Mouse (Mus musculus) retina, adult 2 months (tissue): ENCODE results near the gene Gm47996.

Source experiments
- DNase-seq: peaks from one replicate; pipeline ENCODE4 v3.0.0-alpha.2; 2012; ENCODE audit warnings: low read depth, low spot score

The Gm47996 gene

DNA sequence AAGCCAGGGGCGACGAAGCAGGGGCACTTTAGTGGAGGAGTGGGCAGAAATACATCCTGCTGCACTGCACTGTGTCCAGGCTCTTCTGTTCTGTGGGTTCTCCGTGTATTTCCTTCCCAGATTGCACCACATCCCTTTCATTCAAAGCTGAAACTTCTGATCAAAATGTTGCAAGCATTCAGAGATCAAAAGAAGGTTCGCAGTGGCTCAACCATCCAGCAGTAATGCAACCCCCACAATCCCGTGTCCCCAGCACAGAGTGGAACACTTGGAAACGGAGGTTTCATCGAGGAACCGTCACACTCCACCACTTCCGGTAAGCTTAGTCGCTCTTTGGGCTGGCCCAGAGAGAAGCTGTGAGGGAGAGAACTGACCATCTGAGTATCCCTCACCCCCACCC lies 35.2 kb downstream of the Gm47996 start:
- no peak for DNase-seq

GRCm38 (mm10) chr1:151245846-151246245 lies 35.9 kb downstream of the Gm47996 start:
- DNase-seq = no peak

- DNase-seq = no peak
These were observed 40.2 kb downstream of the Gm47996 start for GRCm38 (mm10) chr1:151250109-151250508.

DNA sequence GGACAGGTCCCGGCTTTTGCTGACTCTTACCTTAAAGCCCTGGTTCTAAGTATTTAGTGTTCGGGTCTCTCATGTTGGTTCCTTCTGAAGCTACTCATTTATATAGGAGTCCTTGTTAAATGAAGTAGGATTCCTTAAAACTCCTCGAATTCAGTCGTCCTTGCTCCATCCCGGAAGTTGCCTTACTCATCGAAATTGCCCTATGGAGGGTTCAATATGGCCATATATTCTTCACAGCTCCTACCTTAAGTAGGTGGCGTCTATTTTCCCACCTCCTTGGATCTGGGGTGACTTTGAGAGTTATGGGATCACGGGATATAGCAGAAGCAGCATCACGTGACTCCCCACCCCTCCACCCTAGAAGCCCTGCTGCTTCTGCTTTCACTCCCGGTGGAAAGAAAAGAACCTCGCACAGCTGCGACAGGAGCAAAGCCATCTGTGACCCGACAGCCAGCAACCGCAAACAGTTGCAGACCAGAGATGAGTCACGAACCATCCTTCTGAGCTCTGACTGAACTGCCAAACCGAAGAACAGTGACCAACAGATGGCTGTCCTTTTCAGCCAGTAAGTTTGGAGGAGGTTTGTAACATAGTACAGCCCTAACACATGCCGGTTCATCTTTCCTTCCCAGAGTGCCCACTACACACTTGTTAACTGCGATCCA lies 40.7 kb downstream of the Gm47996 start:
- DNase-seq = no peak

DNA sequence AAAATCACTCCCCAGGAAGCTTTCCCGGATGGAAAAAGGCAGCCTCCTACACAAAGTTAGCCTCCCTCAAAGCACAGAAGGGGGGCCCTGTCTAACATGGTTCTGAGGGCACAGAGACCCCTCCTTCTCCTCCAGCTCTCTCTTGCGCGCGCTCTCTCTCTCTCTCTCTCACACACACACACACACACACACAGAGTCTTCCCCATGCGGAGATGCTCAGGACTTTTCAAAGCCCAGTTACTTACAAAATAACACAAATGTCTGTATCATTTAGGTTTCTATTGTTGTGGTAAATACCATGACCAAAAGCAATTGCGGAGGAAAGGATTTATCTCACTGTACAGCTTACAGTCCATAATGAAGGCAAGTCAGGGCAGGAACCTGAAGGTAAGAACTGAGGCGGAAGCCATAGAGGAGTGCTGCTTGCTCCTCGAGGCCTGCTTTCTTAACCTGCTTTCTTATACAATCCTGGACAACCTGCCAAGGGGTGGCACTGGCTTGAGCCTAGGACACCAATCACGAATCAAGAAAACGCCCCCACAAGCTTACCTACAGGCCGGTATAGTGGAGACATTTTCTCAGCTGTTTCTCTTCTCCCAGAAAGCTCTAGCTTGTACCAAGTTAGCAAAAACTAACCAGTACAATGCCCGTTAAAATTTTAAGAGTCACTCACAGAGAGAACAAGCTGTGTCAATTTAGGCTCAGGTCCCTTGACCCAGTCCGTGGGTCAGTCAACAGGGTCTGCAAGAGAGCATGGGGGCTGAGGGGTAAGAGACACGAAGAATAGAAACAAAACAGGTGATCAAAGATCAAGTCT lies 41.5 kb downstream of the Gm47996 start:
- no peak for DNase-seq

GRCm38 (mm10) chr1:151255422-151255821 lies 45.5 kb downstream of the Gm47996 start:
- no peak for DNase-seq

DNA sequence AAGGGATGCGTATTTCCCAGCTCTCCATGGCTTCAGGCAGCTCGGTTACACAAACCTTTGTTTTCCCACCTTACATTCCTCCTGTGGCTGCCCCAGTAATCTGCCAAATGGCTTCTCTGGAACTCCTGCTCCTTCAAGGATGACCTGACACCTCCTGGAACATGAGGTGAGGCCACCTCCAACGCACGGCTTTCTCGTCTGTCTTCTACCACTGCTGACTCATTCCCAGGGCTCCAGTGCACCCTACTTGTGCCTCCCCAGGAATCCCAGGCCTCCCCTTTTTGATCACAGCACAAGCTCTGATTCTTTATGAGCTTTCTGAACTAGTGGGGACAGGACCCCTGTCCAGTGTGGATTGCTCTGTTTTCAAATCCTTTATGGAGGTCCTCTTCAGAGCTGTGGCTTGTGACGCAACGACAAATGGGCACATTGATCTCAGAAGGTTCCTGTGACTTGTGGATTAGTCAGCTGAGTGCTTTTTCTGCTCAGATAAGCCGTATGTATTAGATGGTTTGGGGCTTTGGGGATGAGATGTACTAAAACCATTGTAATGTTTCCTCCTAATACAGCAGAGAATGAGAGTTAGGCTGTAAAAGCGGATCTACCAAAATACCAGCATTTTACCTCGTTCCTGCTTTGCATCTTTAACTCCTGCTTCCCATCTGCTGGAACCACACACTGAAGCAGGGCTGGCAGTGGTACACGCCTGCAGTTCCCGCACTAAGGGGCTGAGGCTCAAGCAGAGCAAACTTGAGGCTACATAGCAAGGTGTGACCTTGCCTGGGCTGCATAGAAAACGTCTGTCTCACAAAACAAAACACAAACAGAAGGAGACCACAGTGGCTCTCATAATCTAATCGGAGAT lies 48.4 kb downstream of the Gm47996 start:
- no peak for DNase-seq

GRCm38 (mm10) chr1:151259061-151259460 lies 49.1 kb downstream of the Gm47996 start:
- DNase-seq = no peak
